Mouse (Mus musculus) midbrain, embryonic 16.5 days (tissue): ENCODE data around the gene Ptprq. TPM values are rescaled to one million over a fixed set of nuclear protein-coding genes. Genes with fewer than 3 reads are reported as not detected.

ENCODE experiments used
- ATAC-seq: fragments of 200-750 bp; cut with Nextera tagmentation; 2 replicates; pipeline ENCODE4 v1.8.0; 2017; ENCODE audit warnings: moderate TSS enrichment
- H3K27ac ChIP-seq: fragments of 300-500 bp; sonication (generic); 2 replicates; pipeline ENCODE4 v1.5.1; 2014; ENCODE audit warnings: mild to moderate bottlenecking, low read length, mixed read lengths
- H3K27me3 ChIP-seq: fragments of 300-500 bp; sonication (generic); 2 replicates; pipeline ENCODE4 v1.6.1; 2014; ENCODE audit warnings: low read depth, low read length, mixed read lengths; ENCODE audit not compliant: control insufficient read depth, insufficient read depth
- H3K36me3 ChIP-seq: fragments of 300-500 bp; sonication (generic); 2 replicates; pipeline ENCODE4 v1.6.1; 2014; ENCODE audit warnings: mild to moderate bottlenecking, low read length, moderate library complexity, mixed read lengths; ENCODE audit not compliant: control insufficient read depth, insufficient read depth
- H3K4me1 ChIP-seq: fragments of 300-500 bp; sonication (generic); 2 replicates; pipeline ENCODE4 v1.6.1; 2014; ENCODE audit warnings: mild to moderate bottlenecking, low read length, mixed read lengths; ENCODE audit not compliant: control insufficient read depth, insufficient read depth
- H3K4me2 ChIP-seq: fragments of 300-500 bp; sonication (generic); 2 replicates; pipeline ENCODE4 v1.6.1; 2014; ENCODE audit warnings: mild to moderate bottlenecking, low read length, mixed read lengths
- H3K4me3 ChIP-seq: fragments of 300-500 bp; sonication (generic); 2 replicates; pipeline ENCODE4 v1.5.1; 2014; ENCODE audit warnings: low read depth, mild to moderate bottlenecking, low read length, moderate library complexity, mixed read lengths
- H3K9ac ChIP-seq: fragments of 300-500 bp; sonication (generic); 2 replicates; pipeline ENCODE4 v1.6.1; 2014; ENCODE audit warnings: low read depth, low read length, mixed read lengths
- H3K9me3 ChIP-seq: fragments of 300-500 bp; sonication (generic); replicated peaks from 2 replicates; pipeline ENCODE4 v1.6.1; 2014; ENCODE audit warnings: mild to moderate bottlenecking, low read length, mixed read lengths; ENCODE audit not compliant: control insufficient read depth, poor library complexity, severe bottlenecking
- WGBS: fragments of 180-500 bp; shearing (Covaris S2); extraction: QIAGEN DNeasy Blood & Tissue Kit; methylation state at CpG from one replicate; pipeline ENCODE4 v1.1.7; 2014; 5-methylcytosine and 5-hydroxymethylcytosine counted together
- polyA plus RNA-seq: library from polyadenylated mRNA; unstranded; fragments of >200 nt; fragmentation: Nextera tagmentation; extraction: Ambion mirVana; gene quantifications from 2 replicates; pipeline ENCODE4 v1.2.1, GENCODE M21; 2015

The Ptprq gene
- polyA plus RNA-seq, 1 experiment from 2014 or later, result 0.15 TPM

GRCm38 (mm10) chr10:107492867-107493579 lies 226.8 kb downstream of the Ptprq start:
- Histone ChIP-seq H3K9ac (peak overlapping the region; percentile 42; the same call in 1 of the 2 replicates), H3K27me3 (no peaks in the 10 kb centered on the region), H3K4me1 (peaks cover 6% of the 10 kb centered on the region; the same call in 1 of the 2 replicates), H3K36me3 (no peaks in the 10 kb centered on the region), H3K27ac (no peak overlapping the region), H3K9me3 (no peaks in the 10 kb centered on the region), H3K4me2 (peak overlapping the region; percentile 60), H3K4me3 (peak overlapping the region; percentile 27; the same call in 1 of the 2 replicates)
- no peak for ATAC-seq
- WGBS, result 35% methylated on average over 18 of the region's 18 CpGs

DNA sequence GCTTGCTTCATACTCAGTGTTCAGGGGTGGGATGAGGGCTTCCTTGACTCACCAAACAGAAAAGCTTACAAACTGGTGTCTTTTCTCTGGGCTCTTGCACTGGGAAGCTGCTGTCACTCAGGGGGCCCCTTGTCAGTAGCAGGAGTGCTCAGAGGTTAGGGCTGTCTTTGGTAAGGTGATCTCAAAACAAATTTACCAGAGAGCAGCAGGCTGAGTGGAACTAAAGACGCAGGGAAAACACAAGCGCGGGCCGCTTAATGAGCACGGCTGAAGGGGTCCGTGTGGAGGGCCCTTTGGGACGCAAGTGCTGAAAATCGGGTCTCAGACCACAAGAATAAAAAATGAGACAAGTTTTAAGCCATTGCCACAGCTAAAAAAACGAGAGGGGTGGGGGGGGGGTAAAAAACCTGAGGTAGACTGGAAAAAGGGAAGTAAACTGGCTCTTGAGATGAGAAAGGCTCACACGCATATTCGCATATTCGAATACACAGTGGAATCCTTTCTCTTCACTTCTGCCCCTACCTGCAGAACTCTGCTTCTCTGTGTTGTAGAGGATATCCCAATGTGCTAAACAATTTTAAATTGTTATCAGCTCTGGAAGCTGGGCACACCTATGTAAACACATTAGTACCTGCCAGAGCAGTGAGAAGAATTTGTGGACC lies 231.1 kb downstream of the Ptprq start:
- WGBS, result 29% methylated on average over 12 of the region's 12 CpGs

DNA sequence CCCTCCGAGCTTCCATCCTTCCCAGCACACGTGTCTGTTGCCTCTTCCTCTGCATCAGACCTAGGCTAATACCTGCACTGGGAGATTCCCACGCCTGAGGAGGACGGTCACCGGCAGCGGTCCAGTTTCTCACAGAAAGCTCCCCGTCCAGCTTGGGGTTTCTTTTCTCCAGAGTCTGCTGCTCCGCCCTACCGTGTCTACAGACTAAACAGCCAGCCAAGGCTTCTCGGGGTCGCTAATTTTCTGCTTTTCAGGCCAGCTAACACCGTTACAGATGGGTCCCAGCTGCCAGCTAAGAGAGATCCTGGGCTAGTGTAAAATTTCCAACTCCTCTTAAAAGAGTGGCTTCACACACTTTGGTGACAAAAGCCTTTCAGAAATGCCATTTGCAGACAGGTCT lies 233.1 kb downstream of the Ptprq start:
- Histone ChIP-seq H3K9ac (no peak overlapping the region), H3K4me2 (no peak overlapping the region), H3K4me1 (no peaks in the 10 kb centered on the region), H3K9me3 (no peaks in the 10 kb centered on the region), H3K27me3 (no peaks in the 10 kb centered on the region), H3K36me3 (no peaks in the 10 kb centered on the region), H3K27ac (no peak overlapping the region), H3K4me3 (no peak overlapping the region)
- 79% methylated on average over 12 of the region's 12 CpGs for WGBS
- ATAC-seq, result no peak

More for the DNA sequence above, 231.1 kb downstream of the Ptprq start:
- H3K27ac ChIP-seq, result no peak overlapping the region
- H3K4me3 ChIP-seq, result no peak overlapping the region
- no peaks in the 10 kb centered on the region for H3K36me3 ChIP-seq
- H3K4me1 ChIP-seq, result peaks cover 5% of the 10 kb centered on the region; the same call in 1 of the 2 replicates
- H3K27me3 ChIP-seq, result no peaks in the 10 kb centered on the region
- H3K4me2 ChIP-seq, result peak overlapping the region; percentile 9; the same call in 1 of the 2 replicates
- ATAC-seq, result no peak
- H3K9ac ChIP-seq, result no peak overlapping the region
- H3K9me3 ChIP-seq, result no peaks in the 10 kb centered on the region

DNA sequence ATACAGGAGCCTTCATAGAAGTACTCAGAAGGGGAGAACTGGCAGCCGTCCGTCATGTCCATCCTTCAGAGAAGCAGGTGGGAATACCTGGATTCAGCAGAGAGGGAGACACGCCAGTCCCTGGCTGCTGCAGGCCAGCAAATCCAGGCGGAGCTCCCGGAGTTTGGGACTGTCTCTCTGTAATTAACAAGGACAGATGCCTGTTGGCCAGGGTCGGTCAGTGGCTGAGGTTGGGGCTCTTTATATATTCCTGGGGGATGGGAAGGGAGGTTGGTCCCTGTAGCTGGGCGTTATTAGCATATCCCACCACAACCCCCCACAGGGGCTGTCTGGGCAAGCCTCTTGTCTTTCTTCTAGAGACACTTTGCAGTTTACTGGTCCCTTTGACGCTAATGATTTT lies 234.0 kb downstream of the Ptprq start, which contains the start of gene Myf5:
Myf5 (minus strand) TSS at position 265 of the 400 bp plus-strand sequence.
- no peak within 1 kb of the TSS for H3K27ac ChIP-seq
- no peaks in the 10 kb centered on the region for H3K36me3 ChIP-seq
- no peak for ATAC-seq
- no peak within 1 kb of the TSS for H3K9ac ChIP-seq
- H3K4me2 ChIP-seq, result no peak within 1 kb of the TSS
- H3K9me3 ChIP-seq, result no peaks in the 10 kb centered on the region
- 82% methylated on average over 8 of the region's 8 CpGs for WGBS
- H3K4me3 ChIP-seq, result no peak within 1 kb of the TSS
- H3K27me3 ChIP-seq, result no peaks in the 10 kb centered on the region
- no peaks in the 10 kb centered on the region for H3K4me1 ChIP-seq

- Histone ChIP-seq H3K27ac (no peak overlapping the region), H3K36me3 (no peaks in the 10 kb centered on the region), H3K9me3 (no peaks in the 10 kb centered on the region), H3K27me3 (no peaks in the 10 kb centered on the region), H3K4me3 (no peak overlapping the region), H3K4me1 (no peaks in the 10 kb centered on the region), H3K4me2 (no peak overlapping the region), H3K9ac (no peak overlapping the region)
- 71% methylated on average over 10 of the region's 10 CpGs for WGBS
- no peak for ATAC-seq
Observed at GRCm38 (mm10) chr10:107484050-107484449, 235.8 kb downstream of the Ptprq start.

DNA sequence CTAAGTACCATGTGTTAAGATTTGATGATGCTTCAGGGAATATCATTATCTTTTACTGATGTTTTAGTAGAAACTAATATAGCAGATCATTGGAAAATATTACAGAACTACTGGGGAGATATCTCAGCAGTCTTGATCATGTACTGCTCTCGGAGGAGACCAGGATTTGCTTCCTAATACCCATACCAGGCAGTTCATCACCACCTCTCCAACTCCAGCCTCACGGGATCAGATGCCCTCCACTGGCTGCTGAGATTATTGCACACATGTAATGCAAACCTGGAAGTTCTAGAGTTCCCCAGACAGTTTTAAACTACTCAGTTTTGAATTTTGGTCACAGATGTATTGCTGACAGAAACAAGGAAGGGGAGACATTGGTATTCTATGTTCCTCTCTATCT lies 246.4 kb downstream of the Ptprq start:
- H3K9ac ChIP-seq, result no peak overlapping the region
- no peak overlapping the region for H3K4me3 ChIP-seq
- H3K27ac ChIP-seq, result no peak overlapping the region
- H3K27me3 ChIP-seq, result no peaks in the 10 kb centered on the region
- no peak overlapping the region for H3K4me2 ChIP-seq
- WGBS, result 52% methylated on average over 2 of the region's 2 CpGs
- no peak for ATAC-seq
- H3K36me3 ChIP-seq, result no peaks in the 10 kb centered on the region
- no peaks in the 10 kb centered on the region for H3K9me3 ChIP-seq
- no peaks in the 10 kb centered on the region; the same call in 1 of the 2 replicates for H3K4me1 ChIP-seq

DNA sequence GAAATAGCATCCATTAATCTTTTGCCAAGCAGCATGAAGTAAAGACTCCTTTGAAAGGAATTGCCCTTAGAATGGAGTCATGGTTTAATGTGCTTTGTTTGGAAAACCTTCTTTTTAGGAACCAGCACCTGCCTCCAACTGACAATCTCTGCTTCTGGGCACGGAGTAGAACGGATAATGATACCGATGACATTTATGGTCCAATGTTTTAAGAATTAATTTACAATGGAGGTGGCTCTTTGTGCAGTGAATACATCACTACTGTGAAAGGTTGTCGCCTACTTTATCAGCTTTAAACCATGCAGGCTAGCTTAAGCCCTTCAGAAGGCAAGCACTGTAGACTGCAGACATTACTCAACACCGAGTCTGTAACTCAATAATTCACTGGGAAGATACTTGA lies 248.1 kb downstream of the Ptprq start:
- H3K36me3 ChIP-seq, result no peaks in the 10 kb centered on the region
- no peaks in the 10 kb centered on the region for H3K27me3 ChIP-seq
- WGBS, result 40% methylated on average over 5 of the region's 5 CpGs
- H3K4me3 ChIP-seq, result no peak overlapping the region
- no peak for ATAC-seq
- H3K9ac ChIP-seq, result no peak overlapping the region
- no peak overlapping the region for H3K4me2 ChIP-seq
- H3K4me1 ChIP-seq, result no peaks in the 10 kb centered on the region; the same call in 1 of the 2 replicates
- H3K27ac ChIP-seq, result no peak overlapping the region
- H3K9me3 ChIP-seq, result no peaks in the 10 kb centered on the region

- H3K4me1 ChIP-seq, result no peaks in the 10 kb centered on the region; the same call in 1 of the 2 replicates
- no peak overlapping the region for H3K9ac ChIP-seq
Observed at GRCm38 (mm10) chr10:107467819-107468218, 252.0 kb downstream of the Ptprq start.

More at GRCm38 (mm10) chr10:107467819-107468218, 252.0 kb downstream of the Ptprq start:
- no peaks in the 10 kb centered on the region for H3K27me3 ChIP-seq
- H3K27ac ChIP-seq, result no peak overlapping the region
- H3K36me3 ChIP-seq, result no peaks in the 10 kb centered on the region
- WGBS, result 91% methylated on average over 7 of the region's 7 CpGs
- H3K9me3 ChIP-seq, result no peaks in the 10 kb centered on the region
- H3K4me3 ChIP-seq, result no peak overlapping the region
- H3K4me2 ChIP-seq, result no peak overlapping the region
- no peak for ATAC-seq
